Mouse (Mus musculus) ovary, postnatal 36 days (tissue): Measurements from ENCODE around the gene Unc45b.
"Not testable (repeated sequence)": the region's sequence is repeated elsewhere in the genome, so short reads cannot be mapped to it uniquely, and the experiment has no call there.

Experiments
- DNase-seq: peaks from one replicate; pipeline ENCODE4 v3.0.0; 2022; ENCODE audit warnings: low spot score, mixed read lengths

Unc45b gene

DNA sequence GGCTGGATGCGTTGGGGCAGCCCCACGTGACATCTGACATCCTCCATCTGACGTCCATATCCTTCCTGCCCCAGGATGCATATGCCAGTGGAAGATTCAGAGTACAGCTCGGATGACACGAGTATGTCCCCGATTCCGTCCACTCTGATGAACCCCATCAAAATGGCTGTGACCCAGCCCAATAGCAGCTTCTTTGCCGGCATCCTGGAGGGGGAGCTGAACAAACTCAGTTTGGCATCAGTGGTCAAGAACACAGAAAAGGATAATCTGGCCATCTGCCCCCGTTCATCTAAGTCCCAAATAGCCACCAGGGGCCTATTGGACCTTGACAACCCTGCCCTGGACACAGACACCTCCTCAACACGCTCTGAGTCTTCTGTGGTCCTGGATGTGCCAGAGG, 12.9 kb upstream of the Unc45b start:
- DNase-seq: no peak

DNA sequence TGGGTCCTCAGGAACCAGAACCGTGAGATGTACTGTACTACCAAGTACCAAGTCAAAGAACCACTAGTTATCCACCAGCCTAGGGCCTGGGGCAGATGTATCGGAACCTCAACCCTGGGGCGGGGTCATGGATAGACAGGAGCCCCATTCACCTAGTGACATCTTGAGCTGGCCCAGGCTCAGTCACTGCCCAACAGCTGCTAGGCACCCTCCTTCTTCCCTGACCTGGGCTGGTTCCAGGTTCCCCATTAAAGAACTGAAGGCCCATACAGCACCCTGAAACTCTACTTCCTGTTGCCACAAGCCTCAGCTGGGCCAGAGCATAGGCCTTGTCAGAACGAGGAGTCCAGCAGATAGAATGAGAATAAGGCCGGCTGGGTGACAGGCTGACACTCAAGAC, 10.6 kb upstream of the Unc45b start:
- no peak for DNase-seq

DNA sequence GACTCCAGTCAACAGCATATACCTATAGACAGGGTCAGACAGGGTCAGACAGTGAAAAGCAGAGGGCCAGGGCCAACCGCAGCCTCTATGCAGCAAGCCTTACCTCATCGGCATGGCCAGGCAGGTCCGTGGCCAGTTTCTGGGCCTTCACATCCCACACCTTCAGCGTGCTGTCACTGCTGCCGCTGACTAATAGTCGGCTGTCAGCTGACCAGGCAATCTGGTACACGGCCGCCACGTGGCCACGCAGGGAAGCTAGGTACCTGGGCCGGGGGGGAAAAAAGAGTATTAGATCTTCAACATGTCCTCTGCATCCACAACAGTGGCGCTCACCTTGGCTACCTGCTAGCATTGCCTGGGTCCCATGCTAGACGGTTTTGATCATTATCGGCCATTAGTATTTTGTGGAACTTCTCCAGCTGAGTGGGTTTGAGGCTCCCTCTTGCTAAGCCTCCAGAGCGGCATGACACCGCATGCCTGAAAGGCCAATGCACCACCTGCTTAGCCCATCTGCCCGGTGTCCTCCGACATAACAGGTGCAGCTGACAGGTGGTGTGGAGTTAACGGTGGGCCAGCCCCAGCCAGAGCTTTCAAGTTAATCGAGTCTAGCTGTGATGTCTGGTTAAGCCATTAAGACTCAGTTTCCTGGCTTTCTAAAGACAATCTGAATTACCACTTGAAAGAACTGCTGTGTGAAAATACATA, 8.6 kb upstream of the Unc45b start:
- DNase-seq: no peak

DNA sequence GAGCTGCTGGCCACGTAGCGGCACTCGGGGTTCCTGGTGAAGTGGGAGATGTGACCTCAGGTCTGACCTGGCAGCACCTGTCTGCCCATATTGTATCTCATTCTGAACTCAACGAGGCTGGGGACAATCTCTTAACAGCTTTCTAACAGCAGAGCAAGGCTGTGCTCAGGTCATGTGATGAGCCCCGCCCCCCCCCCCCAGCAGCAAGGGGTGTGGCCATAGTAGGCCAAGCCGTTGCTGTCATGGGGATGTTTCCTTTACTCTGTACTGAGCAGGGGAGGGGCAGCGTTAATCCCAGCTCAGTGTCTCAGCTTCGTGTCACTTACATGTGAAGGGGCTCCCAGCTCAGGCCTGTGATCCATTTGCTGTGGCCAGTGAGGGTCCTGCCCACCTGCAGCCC, 5.4 kb upstream of the Unc45b start:
- DNase-seq: no peak

DNA sequence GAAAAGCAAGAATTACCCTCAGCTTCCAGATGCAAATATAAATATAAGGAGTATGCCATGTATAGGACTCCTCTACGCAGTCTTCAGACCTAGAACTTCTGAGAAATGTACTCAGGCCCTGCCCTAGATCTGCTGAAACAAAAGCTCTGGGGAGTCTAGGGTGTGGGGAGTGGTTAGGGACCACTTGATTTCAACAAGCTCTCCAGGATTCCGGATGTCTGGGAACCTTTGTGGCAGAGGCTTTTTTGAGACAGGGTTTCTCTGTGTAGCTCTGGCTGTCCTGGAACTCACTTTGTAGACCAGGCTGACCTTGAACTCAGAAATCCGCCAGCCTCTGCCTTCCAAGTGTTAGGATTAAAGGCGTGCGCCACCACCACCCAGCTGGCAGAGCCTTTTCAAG, 4.5 kb upstream of the Unc45b start:
- no peak for DNase-seq

DNA sequence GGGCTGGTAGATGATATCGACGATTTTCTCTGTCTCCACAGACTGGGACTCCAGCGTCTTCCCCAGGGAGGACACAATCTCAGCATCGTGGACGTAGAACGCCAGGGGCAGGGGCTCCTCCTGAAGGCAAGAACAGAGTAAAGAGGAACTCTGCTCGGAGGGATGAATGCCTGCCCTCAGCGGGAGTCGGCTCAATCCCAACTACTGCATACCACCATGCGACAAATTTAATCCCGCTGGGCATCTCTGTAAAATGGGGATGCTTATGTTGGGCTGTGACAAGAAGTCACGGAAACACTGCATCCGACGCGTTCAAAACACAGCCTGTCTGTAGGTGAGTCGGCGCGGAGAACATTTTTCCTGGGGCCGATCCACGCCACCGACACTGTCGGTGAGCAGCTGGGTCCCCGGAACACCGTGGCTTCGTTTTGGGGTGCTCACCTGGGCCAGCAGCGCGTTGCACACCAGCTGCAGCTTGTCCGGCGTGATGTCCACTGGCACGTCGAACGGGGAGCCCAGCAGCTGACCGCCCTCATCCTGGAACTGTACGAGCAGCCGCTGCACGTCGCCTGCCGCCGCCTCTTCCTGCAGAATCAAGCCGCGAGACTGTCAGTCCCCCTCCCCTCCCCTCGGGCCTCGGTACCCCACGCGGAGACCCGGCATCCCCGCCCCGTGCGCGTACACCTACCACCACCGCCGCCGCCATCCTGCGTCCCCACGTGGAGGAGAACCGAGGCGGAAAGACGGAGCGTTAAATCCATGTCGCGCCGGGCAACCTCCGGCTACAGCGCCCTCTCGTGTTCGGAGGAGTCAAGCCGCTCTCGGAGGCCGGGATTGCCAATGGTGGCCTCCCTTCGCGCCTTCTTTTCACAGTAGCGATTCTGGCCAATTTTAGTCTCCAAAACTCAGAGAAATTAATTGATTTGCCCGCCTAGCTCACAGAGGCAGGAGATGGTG, 2.4 kb upstream of the Unc45b start, which contains the start of gene Nle1:
Gene Nle1, minus strand, starts transcription at position 761 of the 957 bp plus-strand sequence.
- DNase-seq: peak; percentile 92

DNA sequence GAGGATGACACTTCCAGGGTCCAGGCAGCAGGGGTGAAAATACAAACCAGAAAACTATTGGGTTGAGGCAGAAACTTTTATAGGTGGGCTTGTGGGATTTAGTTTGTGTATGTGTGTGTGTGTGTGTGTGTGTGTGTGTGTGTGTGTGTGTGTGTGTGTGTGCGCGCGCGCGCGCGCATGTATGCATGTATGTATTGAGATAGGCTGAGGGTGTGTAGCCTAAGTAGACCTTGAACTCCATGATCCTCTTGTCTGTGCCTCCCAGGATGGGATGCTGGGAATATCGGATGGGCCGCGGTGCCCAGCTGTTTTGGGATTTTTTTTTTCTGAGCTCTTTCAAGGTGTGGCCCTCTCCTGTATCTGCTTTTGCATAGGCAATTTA, 1.8 kb upstream of the Unc45b start:
- DNase-seq: no peak

DNA sequence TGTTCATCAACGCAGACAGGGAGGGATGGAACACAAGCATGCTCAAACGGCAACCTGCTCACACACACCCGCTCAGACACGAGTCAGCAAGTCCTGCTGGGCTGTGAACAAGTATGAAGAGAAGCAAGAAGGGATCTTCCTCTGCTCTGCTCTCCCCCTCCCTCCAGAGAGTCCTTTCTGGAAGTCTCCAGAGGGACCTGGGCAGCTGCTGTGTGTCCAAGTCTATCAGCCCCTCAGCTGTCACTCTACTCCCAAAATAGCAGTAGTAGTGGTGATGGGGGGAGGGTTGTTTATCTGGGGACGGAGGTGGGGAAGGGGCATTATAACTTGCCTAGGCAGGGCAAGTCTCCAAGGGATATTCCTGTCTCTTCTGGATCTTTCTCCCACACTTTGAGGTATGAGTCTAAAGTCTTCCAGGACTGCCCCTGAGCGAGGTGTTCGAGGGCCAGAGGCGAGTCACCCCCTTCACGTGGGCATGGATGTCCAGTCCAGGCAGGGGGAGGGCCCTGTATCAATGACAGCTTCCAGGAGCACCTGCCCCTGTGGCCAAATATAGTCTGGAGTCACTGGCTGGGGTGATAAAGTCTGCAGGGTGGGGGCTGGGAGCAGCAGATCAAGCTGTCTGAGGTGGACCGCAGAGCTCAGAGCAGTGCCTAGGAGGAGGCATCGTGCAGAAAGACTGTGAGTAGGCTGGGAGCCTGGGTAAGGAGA, 484 bp downstream of the Unc45b start:
- no peak for DNase-seq

DNA sequence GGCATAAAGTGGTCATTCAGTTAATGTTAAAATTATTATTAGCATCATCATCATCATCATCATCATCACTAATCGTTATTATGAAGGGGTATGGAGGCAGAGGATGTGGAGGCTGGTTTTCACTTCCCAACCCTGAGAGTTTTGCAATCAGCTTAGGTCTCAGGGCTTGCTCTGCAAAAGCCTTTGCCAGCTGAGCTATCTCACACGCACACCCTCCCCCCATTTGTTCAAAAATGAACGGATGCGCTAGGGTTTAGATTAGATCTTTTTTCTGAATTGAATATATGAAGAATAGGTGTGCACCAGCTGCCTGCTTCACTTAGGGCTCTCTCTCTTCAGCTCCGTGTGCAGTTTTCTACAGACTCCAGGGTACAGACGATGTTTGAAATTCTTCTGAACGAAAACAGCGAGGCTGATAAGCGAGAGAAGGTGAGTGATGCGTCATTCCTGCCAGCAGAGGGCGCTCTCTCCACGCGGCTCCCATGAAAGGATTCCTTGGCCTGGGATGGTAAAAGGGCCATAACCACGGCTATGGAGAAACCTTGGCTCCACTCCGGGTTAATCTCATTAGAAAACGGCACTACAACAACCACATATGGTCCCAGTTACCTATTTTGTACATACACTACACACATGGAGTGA, 4.5 kb downstream of the Unc45b start:
- DNase-seq: peak; percentile 74

DNA sequence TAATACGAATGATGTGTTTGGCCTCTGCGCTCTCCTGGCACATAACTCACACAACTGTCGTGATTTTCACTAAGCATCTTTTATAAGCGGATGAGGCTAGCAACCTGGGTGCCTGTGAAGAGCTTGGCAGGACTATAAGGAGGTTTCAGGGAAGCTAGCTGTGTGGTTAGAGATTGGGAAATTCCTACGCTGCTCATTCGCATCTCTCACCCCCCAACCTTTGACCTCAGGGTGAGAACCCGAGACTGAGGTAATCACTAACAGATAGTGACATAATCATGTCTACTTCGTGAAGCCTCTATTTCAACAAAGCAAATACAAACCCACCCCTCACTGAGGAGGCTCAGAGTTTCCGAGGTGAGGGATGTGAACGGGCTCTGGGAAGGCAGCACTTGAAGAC, 10.4 kb downstream of the Unc45b start:
- no peak for DNase-seq

DNA sequence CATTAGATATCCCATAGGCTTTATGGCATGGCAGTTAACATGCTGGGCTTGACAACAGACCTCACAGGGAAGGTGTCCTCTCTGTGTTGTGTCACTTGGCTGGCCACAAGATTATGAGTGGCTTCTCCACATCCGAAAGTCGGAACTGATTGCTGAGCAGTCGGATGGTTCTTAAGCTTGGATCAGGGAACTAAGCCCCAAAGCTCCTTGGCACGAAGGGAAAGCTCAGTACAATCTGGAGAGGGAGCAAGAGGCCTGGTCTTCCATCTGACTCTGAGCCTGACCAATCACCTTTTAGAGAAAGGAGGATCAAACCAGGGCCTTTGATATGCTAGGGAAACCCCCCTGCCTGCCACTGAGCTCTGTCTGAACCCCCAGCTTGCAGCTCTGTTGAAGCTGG, 11.3 kb downstream of the Unc45b start:
- no peak for DNase-seq

DNA sequence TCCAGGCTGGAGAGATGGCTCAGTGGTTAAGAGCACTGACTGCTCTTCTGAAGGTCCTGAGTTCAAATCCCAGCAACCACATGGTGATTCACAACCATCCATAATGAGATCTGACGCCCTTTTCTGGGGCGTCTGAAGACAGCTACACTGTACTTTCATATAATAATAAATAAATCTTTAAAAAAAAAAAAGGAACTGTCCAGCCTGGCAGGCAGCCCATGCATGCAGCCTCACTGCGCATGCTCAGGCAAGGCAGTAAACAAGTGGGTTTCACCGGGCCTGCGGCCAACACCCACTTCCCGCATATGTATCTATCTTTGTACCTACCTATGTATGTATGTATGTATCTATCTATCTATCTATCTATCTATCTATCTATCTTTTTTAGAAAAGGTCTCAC, 13.6 kb downstream of the Unc45b start:
- not testable (repeated sequence) for DNase-seq

DNA sequence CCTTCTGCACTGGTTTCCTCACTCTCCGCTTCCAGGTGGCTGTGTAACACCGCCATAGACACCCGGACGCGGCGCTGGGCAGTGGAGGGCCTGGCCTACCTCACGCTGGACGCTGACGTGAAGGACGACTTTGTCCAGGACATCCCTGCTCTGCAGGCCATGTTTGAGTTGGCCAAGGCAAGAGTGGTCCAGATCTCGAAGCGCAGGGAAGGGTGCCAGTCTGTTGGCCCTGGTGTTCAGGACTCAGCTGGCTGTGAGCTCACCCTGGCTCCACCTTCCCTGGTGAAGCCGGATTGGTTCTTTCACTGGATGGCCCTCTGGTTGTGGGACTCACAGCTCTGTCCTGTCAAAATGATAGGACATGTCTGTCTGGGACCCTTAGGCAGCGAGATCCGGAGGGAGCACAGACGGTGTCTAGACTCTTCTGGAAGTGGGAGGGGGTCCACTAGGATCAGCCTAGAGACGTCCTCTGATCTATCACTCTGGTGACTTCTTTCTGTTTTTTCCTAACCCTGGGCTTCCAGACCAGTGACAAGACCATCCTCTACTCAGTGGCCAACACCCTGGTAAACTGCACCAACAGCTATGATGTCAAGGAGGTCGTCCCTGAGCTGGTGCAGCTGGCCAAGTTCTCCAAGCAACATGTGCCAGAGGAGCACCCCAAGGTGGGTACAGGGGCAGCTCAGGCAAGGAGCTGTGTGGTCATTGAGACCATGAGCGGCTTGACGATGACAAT, 18.7 kb downstream of the Unc45b start:
- DNase-seq: no peak

DNA sequence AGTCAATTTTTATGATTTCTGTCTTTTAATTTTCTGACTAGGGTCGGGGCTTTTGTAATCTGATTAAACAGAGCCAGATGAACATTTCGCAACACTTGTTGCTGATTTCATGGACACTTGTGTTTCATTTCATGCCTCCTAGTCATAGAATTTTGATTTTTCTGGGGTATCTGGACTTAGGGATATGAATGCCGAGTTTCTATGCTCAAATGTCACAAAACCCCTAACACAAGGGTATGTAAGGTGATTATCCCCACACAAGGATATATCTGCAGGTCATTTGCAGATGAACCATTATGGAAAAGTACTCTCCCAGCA, 19.2 kb downstream of the Unc45b start:
- no peak for DNase-seq

DNA sequence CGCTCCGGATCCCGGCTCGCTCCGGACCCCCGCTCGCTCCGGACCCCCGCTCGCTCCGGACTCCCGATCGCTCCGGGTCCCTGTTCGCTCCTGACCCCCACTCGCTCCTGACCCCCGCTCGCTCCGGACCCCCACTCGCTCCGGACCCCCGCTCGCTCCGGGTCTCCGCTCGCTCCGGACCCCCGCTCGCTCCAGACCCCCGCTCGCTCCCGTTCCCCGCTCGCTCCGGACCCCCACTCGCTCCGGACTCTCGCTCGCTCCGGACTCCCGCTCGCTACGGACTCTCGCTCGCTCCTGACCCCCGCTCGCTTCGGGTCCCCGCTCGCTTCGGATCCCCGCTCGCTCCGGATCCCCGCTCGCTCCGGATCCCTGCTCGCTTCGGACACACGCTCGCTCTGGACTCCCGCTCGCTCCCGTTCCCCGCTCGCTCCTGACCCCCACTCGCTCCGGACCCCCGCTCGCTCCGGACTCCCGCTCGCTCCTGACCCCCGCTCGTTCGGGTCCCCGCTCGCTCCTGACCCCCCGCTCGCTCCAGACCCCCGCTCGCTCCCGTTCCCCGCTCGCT, 20.1 kb downstream of the Unc45b start:
- DNase-seq: not testable (repeated sequence)

DNA sequence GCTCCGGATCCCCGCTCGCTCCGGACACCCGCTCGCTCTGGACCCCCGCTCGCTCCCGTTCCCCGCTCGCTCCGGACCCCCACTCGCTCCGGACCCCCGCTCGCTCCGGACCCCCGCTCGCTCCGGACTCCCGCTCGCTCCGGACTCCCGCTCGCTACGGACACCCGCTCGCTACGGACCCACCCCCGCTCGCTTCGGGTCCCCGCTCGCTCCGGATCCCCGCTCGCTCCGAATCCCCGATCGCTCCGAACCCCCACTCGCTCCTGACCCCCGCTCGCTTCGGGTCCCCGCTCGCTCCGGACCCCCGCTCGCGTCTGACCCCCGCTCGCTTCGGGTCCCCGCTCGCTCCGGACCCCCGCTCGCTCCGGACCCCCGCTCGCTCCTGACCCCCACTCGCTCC, 20.8 kb downstream of the Unc45b start:
- not testable (repeated sequence) for DNase-seq

DNA sequence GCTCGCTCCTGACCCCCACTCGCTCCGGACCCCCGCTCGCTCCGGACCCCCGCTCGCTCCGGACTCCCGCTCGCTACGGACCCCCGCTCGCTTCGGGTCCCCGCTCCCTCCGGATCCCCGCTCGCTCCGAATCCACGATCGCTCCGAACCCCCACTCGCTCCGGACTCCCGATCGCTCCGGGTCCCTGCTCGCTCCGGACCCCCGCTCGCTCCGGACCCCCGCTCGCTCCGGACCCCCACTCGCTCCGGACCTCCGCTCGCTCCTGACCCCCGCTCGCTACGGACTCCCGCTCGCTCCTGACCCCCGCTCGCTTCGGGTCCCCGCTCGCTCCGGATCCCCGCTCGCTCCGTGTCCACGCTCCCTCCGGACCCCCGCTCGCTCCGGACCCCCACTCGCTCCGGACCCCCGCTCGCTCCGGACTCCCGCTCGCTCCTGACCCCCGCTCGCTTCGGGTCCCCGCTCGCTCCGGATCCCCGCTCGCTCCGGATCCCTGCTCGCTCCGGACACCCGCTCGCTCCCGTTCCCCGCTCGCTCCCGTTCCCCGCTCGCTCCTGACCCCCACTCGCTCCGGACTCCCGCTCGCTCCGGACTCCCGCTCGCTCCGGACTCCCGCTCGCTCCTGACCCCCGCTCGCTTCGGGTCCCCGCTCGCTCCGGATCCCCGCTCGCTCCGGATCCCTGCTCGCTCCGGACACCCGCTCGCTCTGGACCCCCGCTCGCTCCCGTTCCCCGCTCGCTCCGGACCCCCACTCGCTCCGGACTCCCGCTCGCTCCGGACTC, 21.5 kb downstream of the Unc45b start:
- DNase-seq: not testable (repeated sequence)

DNA sequence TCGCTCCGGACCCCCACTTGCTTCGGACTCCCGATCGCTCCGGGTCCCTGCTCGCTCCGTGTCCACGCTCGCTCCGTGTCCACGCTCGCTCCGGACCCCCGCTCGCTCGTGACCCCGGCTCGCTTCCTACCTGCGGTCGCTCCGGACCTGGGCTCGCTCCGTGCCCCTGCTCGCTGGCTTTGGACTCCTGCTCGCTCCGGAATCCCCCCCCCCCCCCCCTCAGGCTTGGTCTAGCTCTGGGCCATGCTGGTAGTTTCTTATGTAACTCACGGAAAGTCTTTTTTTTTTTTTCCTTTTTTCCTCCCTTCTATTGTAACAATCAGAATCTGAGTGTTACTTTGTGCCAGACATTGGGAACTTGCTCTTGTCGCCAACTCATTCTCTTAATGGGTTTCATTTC, 22.8 kb downstream of the Unc45b start:
- DNase-seq: no peak

DNA sequence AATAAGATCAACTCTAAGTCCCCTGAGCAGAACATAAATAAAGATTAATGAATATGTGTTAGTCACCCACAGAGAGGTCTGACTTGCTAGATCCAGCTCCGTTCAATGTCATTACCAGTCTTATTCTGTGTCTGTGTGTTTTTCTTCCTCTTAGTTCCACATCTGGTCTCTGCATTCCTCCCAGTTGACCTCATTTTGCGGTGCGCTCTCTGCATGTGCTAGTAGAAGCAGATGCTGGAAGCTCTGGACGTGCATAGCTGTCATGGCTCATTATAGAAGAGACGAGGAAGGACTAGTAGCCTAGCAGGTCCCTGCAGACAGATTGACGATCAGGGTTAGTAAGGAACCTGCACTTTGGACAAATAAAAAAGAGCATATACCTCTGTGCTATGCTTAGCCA, 33.0 kb downstream of the Unc45b start:
- no peak for DNase-seq

DNA sequence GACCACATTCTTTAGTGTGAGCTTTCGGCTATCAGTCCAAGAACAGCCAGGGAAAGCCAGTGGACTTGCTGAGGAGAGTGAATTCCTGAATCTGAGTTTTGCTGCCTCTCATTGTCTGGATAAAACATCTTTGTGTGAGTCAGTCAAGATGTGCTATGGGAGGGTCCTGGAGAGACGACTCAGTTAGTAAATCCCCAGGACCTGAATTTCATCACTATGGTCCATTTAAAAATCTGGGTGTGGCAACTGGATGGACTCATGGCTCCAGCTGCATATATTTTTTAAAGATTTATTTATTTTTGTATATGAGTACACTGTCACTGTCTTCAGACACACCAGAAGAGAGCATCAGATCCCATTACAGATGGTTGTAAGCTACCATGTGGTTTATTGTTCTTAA, 35.3 kb downstream of the Unc45b start:
- DNase-seq: no peak

DNA sequence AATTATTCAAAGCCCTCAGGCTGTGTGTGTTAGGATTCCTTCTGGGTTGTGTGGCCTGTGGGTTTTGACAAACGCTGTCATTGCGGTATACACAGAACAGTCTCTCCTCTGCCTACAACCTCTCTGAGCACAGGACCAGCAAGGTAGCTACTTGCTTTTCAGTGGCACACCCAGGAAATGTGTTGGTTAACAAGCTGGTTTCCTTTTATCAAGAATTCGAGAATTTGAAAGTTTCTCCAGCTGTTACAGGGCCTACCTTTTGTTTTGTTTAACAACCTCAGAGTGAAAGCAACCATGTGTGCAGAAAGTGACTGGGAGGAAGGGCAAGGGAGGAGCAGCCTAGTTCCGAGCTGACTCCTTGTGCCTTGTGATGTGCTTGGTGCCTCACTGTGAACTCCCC, 37.1 kb downstream of the Unc45b start:
- no peak for DNase-seq
